Mouse (Mus musculus) liver, embryonic 14.5 days (tissue): Measurements from ENCODE around the gene Arrb1.

Source experiments
- CTCF ChIP-seq: IDR thresholded peaks from 2 replicates; pipeline ENCODE4 v1.5.1; 2016; ENCODE audit warnings: antibody characterized with exemption, low read depth, control low read depth
- EP300 ChIP-seq: IDR thresholded peaks from 2 replicates; pipeline ENCODE4 v1.6.1; 2016; ENCODE audit warnings: antibody characterized with exemption, low read depth

- TF ChIP-seq EP300 (no peak), CTCF (no peak)
Measured at GRCm38 (mm10) chr7:99516814-99517157, 18.5 kb upstream of the Arrb1 start.
